8 mouse cellular contexts compared by ENCODE assay signal in genomic region chr5:113165481-113165880, GRCm38 (mm10). TPM values are rescaled to one million over a fixed set of nuclear protein-coding genes. Genes with fewer than 3 reads are reported as not detected.
DNase-seq lines count a peak whose midpoint lies in the region; ATAC-seq and TF ChIP-seq lines count a peak whose summit lies in the region.

No protein-coding gene starts in this region.

- no peak overlapping the region for H3K9ac ChIP-seq in heart, embryonic 15.5 days
- no peak overlapping the region for H3K9ac ChIP-seq in embryonic facial prominence, embryonic 13.5 days
- H3K9ac ChIP-seq in limb, embryonic 12.5 days (replicated peaks): no peak overlapping the region

- H3K9me3 ChIP-seq in heart, embryonic 15.5 days (replicated peaks): no peaks in the 10 kb centered on the region
- no peaks in the 10 kb centered on the region for H3K9me3 ChIP-seq in E14TG2a.4 (ENCODE audit: low read length)
- H3K9me3 ChIP-seq in embryonic facial prominence, embryonic 13.5 days: no peaks in the 10 kb centered on the region
- H3K9me3 ChIP-seq in limb, embryonic 12.5 days: no peaks in the 10 kb centered on the region

- no peaks in the 10 kb centered on the region for H3K27me3 ChIP-seq in heart, embryonic 15.5 days
- peaks cover 3% of the 10 kb centered on the region; the same call in 1 of the 2 replicates for H3K27me3 ChIP-seq in E14TG2a.4 (ENCODE audit: insufficient read depth, low read length)
- no peaks in the 10 kb centered on the region for H3K27me3 ChIP-seq in embryonic facial prominence, embryonic 13.5 days
- peaks cover 17% of the 10 kb centered on the region for H3K27me3 ChIP-seq in limb, embryonic 12.5 days

- WGBS in heart, embryonic 15.5 days: 49% methylated on average over 11 of the region's 11 CpGs
- 49% methylated on average over 11 of the region's 11 CpGs for WGBS in embryonic facial prominence, embryonic 13.5 days
- WGBS in limb, embryonic 12.5 days: 47% methylated on average over 11 of the region's 11 CpGs

- no peak for DNase-seq in heart, postnatal 4 days
- peak; percentile 74 for DNase-seq in testis, postnatal 10 days (ENCODE audit: low spot score)
- DNase-seq in right cerebral cortex, postnatal 25 days: no peak
- no peak for DNase-seq in heart, postnatal 36 days

- TF ChIP-seq CTCF in E14TG2a.4 (conservative IDR thresholded peaks at IDR 0.05; ENCODE audit: low read length): no peak

- ATAC-seq in heart, embryonic 15.5 days (replicated peaks; ENCODE audit: insufficient number of reproducible peaks, insufficient read depth, low FRiP score, low read depth): no peak
- ATAC-seq in embryonic facial prominence, embryonic 13.5 days (ENCODE audit: insufficient number of reproducible peaks, insufficient read depth, low FRiP score, low TSS enrichment, low read depth): no peak
- ATAC-seq in limb, embryonic 12.5 days (ENCODE audit: insufficient number of reproducible peaks, insufficient read depth, low FRiP score, low TSS enrichment, low read depth): no peak

- H3K36me3 ChIP-seq in heart, embryonic 15.5 days: no peaks in the 10 kb centered on the region
- H3K36me3 ChIP-seq in E14TG2a.4 (ENCODE audit: insufficient read depth, low read length): no peaks in the 10 kb centered on the region
- H3K36me3 ChIP-seq in embryonic facial prominence, embryonic 13.5 days: no peaks in the 10 kb centered on the region
- no peaks in the 10 kb centered on the region for H3K36me3 ChIP-seq in limb, embryonic 12.5 days

- H3K4me3 ChIP-seq in heart, embryonic 15.5 days: no peak overlapping the region
- peak overlapping the region; percentile 58 for H3K4me3 ChIP-seq in E14TG2a.4 (replicated peaks; ENCODE audit: low read length)
- H3K4me3 ChIP-seq in embryonic facial prominence, embryonic 13.5 days: no peak overlapping the region
- H3K4me3 ChIP-seq in limb, embryonic 12.5 days (replicated peaks): no peak overlapping the region

- intact Hi-C loops in heart, postnatal 36 days (cut with DNase I): loop anchor here (10.0 kb wide), 1 partner anchor 291 kb away; no protein-coding TSS in a partner anchor

- H3K4me2 ChIP-seq in heart, embryonic 15.5 days: 0 out of 2 replicates have a peak overlapping the region, but pooled peaks have one; percentile 0
- H3K4me2 ChIP-seq in embryonic facial prominence, embryonic 13.5 days: no peak overlapping the region
- H3K4me2 ChIP-seq in limb, embryonic 12.5 days: no peak overlapping the region

- peaks cover 42% of the 10 kb centered on the region for H3K4me1 ChIP-seq in heart, embryonic 15.5 days (replicated peaks)
- H3K4me1 ChIP-seq in E14TG2a.4 (replicated peaks; ENCODE audit: low read depth, low read length): peaks cover 49% of the 10 kb centered on the region
- H3K4me1 ChIP-seq in embryonic facial prominence, embryonic 13.5 days: peaks cover 46% of the 10 kb centered on the region
- peaks cover 29% of the 10 kb centered on the region for H3K4me1 ChIP-seq in limb, embryonic 12.5 days (replicated peaks)

- H3K27ac ChIP-seq in heart, embryonic 15.5 days: peak overlapping the region; percentile 66
- peak overlapping the region; percentile 36 for H3K27ac ChIP-seq in embryonic facial prominence, embryonic 13.5 days
- H3K27ac ChIP-seq in limb, embryonic 12.5 days: peak overlapping the region; percentile 54

RNA-seq across cellular contexts. Expression of gene 2900026A02Rik, which starts 55.6 kb away (rescaled TPM):
- 14.1 and 17.4 TPM in 2 replicates for polyA plus RNA-seq in heart, embryonic 15.5 days (2015; fragmentation: Nextera tagmentation; extraction: Ambion mirVana)
- 10 to 100 TPM; 46.8 to 48.3 TPM for total RNA-seq in heart, postnatal 4 days (2021)
- polyA plus RNA-seq in embryonic facial prominence, embryonic 13.5 days (2015; fragmentation: Nextera tagmentation; extraction: Ambion mirVana): 8.6 and 10.2 TPM in 2 replicates
- 3.2 and 4.9 TPM in 2 replicates for polyA plus RNA-seq in limb, embryonic 12.5 days (2016; fragmentation: Nextera tagmentation; extraction: Ambion mirVana)
- total RNA-seq in heart, postnatal 36 days (2021): 10 to 100 TPM; 21.0 to 23.6 TPM
